Mouse (Mus musculus) heart, embryonic 15.5 days (tissue): ENCODE data around the gene Rnf41. TPM values are rescaled to one million over a fixed set of nuclear protein-coding genes. Genes with fewer than 3 reads are reported as not detected.

Source experiments
- ATAC-seq: fragments of 200-750 bp; cut with Nextera tagmentation; replicated peaks from 2 replicates; pipeline ENCODE4 v1.8.0; 2017; ENCODE audit warnings: low read depth, moderate TSS enrichment; ENCODE audit not compliant: insufficient number of reproducible peaks, insufficient read depth, low FRiP score
- H3K27ac ChIP-seq: fragments of 300-500 bp; sonication (generic); 2 replicates; pipeline ENCODE4 v1.5.1; 2015; ENCODE audit warnings: mild to moderate bottlenecking, inconsistent platforms
- H3K27me3 ChIP-seq: fragments of 300-500 bp; sonication (generic); 2 replicates; pipeline ENCODE4 v1.6.1; 2015; ENCODE audit warnings: inconsistent platforms
- H3K36me3 ChIP-seq: fragments of 300-500 bp; sonication (generic); 2 replicates; pipeline ENCODE4 v1.6.1; 2015; ENCODE audit warnings: mild to moderate bottlenecking, inconsistent platforms
- H3K4me1 ChIP-seq: fragments of 300-500 bp; sonication (generic); replicated peaks from 2 replicates; pipeline ENCODE4 v1.6.1; 2015; ENCODE audit warnings: inconsistent platforms
- H3K4me2 ChIP-seq: fragments of 300-500 bp; sonication (generic); 2 replicates; pipeline ENCODE4 v1.6.1; 2015; ENCODE audit warnings: inconsistent platforms, mild to moderate bottlenecking, moderate library complexity
- H3K4me3 ChIP-seq: fragments of 300-500 bp; sonication (generic); 2 replicates; pipeline ENCODE4 v1.5.1; 2015; ENCODE audit warnings: mild to moderate bottlenecking, inconsistent platforms
- H3K9ac ChIP-seq: fragments of 300-500 bp; sonication (generic); 2 replicates; pipeline ENCODE4 v1.6.1; 2015; ENCODE audit warnings: mild to moderate bottlenecking, inconsistent platforms
- H3K9me3 ChIP-seq: fragments of 300-500 bp; sonication (generic); replicated peaks from 2 replicates; pipeline ENCODE4 v1.6.1; 2016; ENCODE audit warnings: inconsistent platforms
- WGBS: fragments of 180-500 bp; shearing (Covaris S2); methylation state at CpG from one replicate; pipeline ENCODE4 v1.1.7; 2015; ENCODE audit warnings: mixed read lengths; 5-methylcytosine and 5-hydroxymethylcytosine counted together
- polyA plus RNA-seq: library from polyadenylated mRNA; unstranded; fragments of >200 nt; fragmentation: Nextera tagmentation; extraction: Ambion mirVana; gene quantifications from 2 replicates; pipeline ENCODE4 v1.2.1, GENCODE M21; 2015

Rnf41 gene
- polyA plus RNA-seq, 1 experiment from 2014 or later = 25.5 TPM

- no peaks in the 10 kb centered on the region for H3K27me3 ChIP-seq
- no peak for ATAC-seq
- no peaks in the 10 kb centered on the region for H3K4me1 ChIP-seq
- H3K4me2 ChIP-seq = no peak overlapping the region
- peaks cover 4% of the 10 kb centered on the region; the same call in 1 of the 2 replicates for H3K36me3 ChIP-seq
- H3K4me3 ChIP-seq = no peak overlapping the region
- H3K9ac ChIP-seq = no peak overlapping the region
- 57% methylated on average over 4 of the region's 4 CpGs for WGBS
- no peaks in the 10 kb centered on the region for H3K9me3 ChIP-seq
- no peak overlapping the region for H3K27ac ChIP-seq
These were observed 34.0 kb downstream of the Rnf41 start for GRCm38 (mm10) chr10:128445407-128445806.

DNA sequence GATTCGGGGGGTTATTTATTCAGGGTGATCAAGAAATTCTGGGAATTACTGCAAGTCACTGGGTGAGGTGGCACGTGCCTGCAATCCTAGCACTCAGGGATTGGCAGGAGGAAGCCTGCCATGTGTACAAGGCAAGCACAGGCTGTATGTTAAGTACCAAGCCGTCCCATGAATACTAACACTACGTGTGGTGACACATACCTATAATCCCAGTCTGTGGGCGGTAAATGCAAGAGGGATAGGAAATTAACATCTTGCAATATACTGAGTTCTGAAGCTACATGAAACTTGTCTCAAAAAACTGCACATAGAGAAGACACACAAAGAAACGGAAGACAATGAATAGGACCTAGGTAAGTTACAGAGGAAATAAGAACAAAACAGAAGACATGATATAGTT lies 39.6 kb downstream of the Rnf41 start:
- no peaks in the 10 kb centered on the region for H3K36me3 ChIP-seq
- H3K4me3 ChIP-seq = no peak overlapping the region
- no peaks in the 10 kb centered on the region for H3K27me3 ChIP-seq
- no peak overlapping the region for H3K27ac ChIP-seq
- H3K9me3 ChIP-seq = no peaks in the 10 kb centered on the region
- H3K4me2 ChIP-seq = no peak overlapping the region
- whole genome bisulfite sequencing = 69% methylated on average over 6 of the region's 6 CpGs
- H3K9ac ChIP-seq = no peak overlapping the region
- ATAC-seq = no peak
- peaks cover 3% of the 10 kb centered on the region for H3K4me1 ChIP-seq

DNA sequence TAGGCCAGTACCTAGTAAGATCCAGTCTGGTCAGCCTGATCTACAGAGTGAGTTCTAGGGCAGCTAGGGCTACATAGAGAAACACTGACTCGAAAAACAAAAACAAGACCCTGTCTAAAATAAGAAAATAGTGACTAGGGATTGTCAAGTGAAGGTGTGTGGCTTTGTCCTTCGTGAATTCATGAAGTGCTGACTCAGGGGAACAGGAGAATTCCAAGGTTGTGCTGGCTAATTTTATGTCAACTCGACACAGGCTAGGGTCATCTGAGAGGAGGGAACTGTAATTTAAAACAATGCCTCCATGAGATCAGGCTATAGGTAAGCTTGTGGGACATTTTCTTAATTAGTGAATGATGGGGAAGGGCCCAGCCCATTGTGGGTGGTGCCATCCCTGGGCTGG lies 43.0 kb downstream of the Rnf41 start:
- Histone ChIP-seq H3K4me1 (peaks cover 3% of the 10 kb centered on the region), H3K9ac (no peak overlapping the region)

GRCm38 (mm10) chr10:128455280-128455679 lies 43.8 kb downstream of the Rnf41 start:
- WGBS = 4% methylated on average over 6 of the region's 6 CpGs
- H3K4me3 ChIP-seq = no peak overlapping the region

More for the DNA sequence above, 43.0 kb downstream of the Rnf41 start:
- ATAC-seq = no peak
- no peak overlapping the region for H3K27ac ChIP-seq
- H3K4me3 ChIP-seq = no peak overlapping the region
- H3K9me3 ChIP-seq = no peaks in the 10 kb centered on the region
- WGBS = 68% methylated on average over 3 of the region's 3 CpGs
- no peak overlapping the region for H3K4me2 ChIP-seq
- H3K36me3 ChIP-seq = no peaks in the 10 kb centered on the region
- no peaks in the 10 kb centered on the region for H3K27me3 ChIP-seq

DNA sequence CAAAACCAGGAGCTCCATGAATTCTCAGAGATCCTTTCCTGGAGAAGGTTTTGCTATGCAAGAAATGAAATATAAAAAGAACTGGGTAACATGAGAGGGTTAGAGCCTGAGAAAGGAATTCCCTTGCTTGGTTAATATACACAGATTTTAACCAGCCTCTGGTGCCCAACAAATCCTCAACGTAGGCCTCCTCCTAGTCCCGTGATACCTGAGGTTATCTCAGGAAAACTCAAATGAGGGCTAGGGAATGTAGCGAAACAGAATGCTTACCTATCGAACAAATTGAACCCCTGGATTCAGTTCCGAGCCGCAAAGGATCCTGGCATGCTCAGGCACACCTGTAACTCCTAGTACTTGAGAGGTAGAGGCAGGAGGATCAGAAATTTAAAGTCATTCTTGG lies 46.2 kb downstream of the Rnf41 start:
- 79% methylated on average over 6 of the region's 6 CpGs for WGBS
- Histone ChIP-seq H3K9ac (no peak overlapping the region), H3K4me1 (peaks cover 15% of the 10 kb centered on the region), H3K4me2 (peak overlapping the region; percentile 81; the same call in 1 of the 2 replicates), H3K4me3 (no peak overlapping the region), H3K27ac (no peak overlapping the region), H3K9me3 (no peaks in the 10 kb centered on the region), H3K36me3 (peaks cover 9% of the 10 kb centered on the region), H3K27me3 (no peaks in the 10 kb centered on the region)
- ATAC-seq = no peak

More at GRCm38 (mm10) chr10:128455280-128455679, 43.8 kb downstream of the Rnf41 start:
- Histone ChIP-seq H3K4me1 (peaks cover 5% of the 10 kb centered on the region), H3K9ac (no peak overlapping the region), H3K27me3 (no peaks in the 10 kb centered on the region), H3K4me2 (peak overlapping the region; percentile 47), H3K27ac (no peak overlapping the region), H3K36me3 (no peaks in the 10 kb centered on the region), H3K9me3 (no peaks in the 10 kb centered on the region)
- ATAC-seq = no peak

DNA sequence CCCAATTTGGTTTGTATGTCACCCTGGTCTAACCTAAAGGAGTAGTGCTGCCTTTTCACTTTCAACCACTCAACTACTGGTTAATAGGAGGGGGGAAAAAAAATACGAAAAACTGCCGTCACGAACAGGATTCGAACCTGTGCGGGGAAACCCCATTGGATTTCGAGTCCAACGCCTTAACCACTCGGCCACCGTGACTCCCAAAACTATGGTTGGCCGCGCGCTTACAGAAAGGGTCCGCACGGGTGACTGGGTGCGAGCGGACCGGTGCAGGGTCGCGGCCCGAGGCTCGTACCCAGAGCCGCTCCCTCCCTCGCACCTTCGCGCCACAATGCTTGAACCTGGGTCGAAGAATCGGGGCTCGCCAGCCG lies 46.9 kb downstream of the Rnf41 start:
- Histone ChIP-seq H3K27me3 (no peaks in the 10 kb centered on the region), H3K9ac (peak overlapping the region; percentile 94), H3K36me3 (peaks cover 15% of the 10 kb centered on the region), H3K4me3 (peak overlapping the region; percentile 85), H3K9me3 (no peaks in the 10 kb centered on the region), H3K27ac (peak overlapping the region; percentile 98), H3K4me2 (peak overlapping the region; percentile 81), H3K4me1 (peaks cover 15% of the 10 kb centered on the region)
- peak; percentile 47 for ATAC-seq
- under 1% methylated on average over 29 of the region's 29 CpGs for WGBS

GRCm38 (mm10) chr10:128458719-128459408 lies 47.4 kb downstream of the Rnf41 start, which contains the start of gene Smarcc2:
Smarcc2 (plus strand) TSS chr10:128459248.
- peaks cover 20% of the 10 kb centered on the region for H3K36me3 ChIP-seq
- H3K9me3 ChIP-seq = no peaks in the 10 kb centered on the region
- peak within 1 kb of the TSS; percentile 85 for H3K4me3 ChIP-seq
- peak within 1 kb of the TSS; percentile 98 for H3K27ac ChIP-seq
- peak within 1 kb of the TSS; percentile 94 for H3K9ac ChIP-seq
- peaks cover 15% of the 10 kb centered on the region for H3K4me1 ChIP-seq
- H3K4me2 ChIP-seq = peak within 1 kb of the TSS; percentile 81
- under 1% methylated on average over 81 of the region's 86 CpGs for WGBS
- peak; percentile 80 for ATAC-seq
- H3K27me3 ChIP-seq = no peaks in the 10 kb centered on the region

DNA sequence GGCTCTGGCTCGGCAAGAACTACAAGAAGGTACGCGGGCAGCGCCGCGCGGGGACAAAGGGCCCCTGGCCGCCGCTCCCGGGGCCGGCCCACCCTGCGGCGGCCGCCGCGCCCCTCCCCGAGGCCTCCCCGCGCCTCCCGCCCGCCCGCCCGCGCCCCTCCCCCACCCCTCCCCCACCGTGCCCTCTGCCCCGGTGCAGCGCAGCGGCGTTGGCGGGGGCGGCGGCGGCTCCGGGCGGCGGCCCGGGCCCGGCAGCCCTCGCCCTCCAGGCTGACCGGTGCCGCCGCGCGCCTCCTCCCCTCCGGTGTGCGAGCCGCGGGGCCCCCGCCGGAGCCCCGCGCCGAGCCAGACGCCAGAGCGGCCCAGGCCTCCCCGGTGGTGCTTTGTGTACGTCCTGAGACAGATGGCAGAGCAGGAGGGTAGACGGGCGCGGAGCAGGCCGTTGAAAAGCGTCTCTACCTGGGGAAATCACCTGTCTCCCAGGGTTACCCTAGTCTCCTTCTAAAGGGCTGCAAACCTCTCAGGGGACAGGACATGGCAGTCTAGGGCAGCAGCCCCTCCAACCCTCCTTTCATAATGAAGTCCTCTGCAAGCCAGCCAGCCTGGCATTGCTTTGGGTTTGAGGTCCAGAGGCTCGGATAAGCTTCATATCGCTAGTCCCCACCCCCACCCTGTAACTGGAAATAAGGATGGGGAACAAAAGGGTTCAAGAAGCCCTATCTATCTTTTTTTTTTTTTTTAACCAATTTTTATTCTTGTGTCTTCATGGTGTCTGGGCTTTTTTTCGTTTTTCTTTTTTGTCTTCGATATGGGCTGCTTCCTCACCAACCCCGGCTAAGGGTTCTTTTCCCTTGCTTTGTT lies 48.2 kb downstream of the Rnf41 start:
- ATAC-seq = peak; percentile 69
- peak overlapping the region; percentile 94 for H3K9ac ChIP-seq
- peak overlapping the region; percentile 85 for H3K4me3 ChIP-seq
- no peaks in the 10 kb centered on the region for H3K27me3 ChIP-seq
- no peaks in the 10 kb centered on the region for H3K9me3 ChIP-seq
- H3K27ac ChIP-seq = peak overlapping the region; percentile 98
- H3K4me1 ChIP-seq = peaks cover 15% of the 10 kb centered on the region
- H3K36me3 ChIP-seq = peaks cover 28% of the 10 kb centered on the region
- WGBS = under 1% methylated on average over 41 of the region's 67 CpGs
- peak overlapping the region; percentile 81 for H3K4me2 ChIP-seq

- H3K27me3 ChIP-seq = no peaks in the 10 kb centered on the region
- no peaks in the 10 kb centered on the region for H3K9me3 ChIP-seq
- peak overlapping the region; percentile 98 for H3K27ac ChIP-seq
- 11% methylated on average over 5 of the region's 5 CpGs for WGBS
- ATAC-seq = no peak
- H3K36me3 ChIP-seq = peaks cover 34% of the 10 kb centered on the region
- peaks cover 12% of the 10 kb centered on the region for H3K4me1 ChIP-seq
- peak overlapping the region; percentile 85 for H3K4me3 ChIP-seq
- H3K9ac ChIP-seq = peak overlapping the region; percentile 94
- peak overlapping the region; percentile 81 for H3K4me2 ChIP-seq
These were observed 48.8 kb downstream of the Rnf41 start for GRCm38 (mm10) chr10:128460270-128460630.

DNA sequence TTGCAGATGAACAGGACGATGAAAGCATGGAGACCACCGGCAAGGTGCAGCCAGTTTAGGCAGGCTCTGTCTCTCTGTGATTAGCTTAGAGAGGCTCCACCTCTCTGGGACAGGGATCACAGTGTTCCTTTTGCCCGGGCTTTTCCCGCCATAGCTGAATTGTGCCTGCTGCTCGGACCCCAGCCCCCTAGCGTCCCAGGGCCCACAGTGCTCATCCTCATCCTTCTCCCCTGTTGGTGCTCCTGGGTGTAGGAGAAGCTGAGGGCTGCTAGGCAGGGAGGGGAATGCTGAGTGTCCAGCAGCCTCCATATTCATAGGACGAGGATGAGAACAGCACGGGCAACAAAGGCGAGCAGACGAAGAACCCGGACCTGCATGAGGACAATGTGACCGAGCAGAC lies 62.9 kb downstream of the Rnf41 start:
- Histone ChIP-seq H3K4me1 (no peaks in the 10 kb centered on the region), H3K9ac (no peak overlapping the region), H3K36me3 (peaks cover 81% of the 10 kb centered on the region), H3K4me2 (no peak overlapping the region), H3K27me3 (no peaks in the 10 kb centered on the region), H3K4me3 (no peak overlapping the region), H3K27ac (no peak overlapping the region), H3K9me3 (no peaks in the 10 kb centered on the region)
- WGBS = 85% methylated on average over 12 of the region's 12 CpGs
- no peak for ATAC-seq

DNA sequence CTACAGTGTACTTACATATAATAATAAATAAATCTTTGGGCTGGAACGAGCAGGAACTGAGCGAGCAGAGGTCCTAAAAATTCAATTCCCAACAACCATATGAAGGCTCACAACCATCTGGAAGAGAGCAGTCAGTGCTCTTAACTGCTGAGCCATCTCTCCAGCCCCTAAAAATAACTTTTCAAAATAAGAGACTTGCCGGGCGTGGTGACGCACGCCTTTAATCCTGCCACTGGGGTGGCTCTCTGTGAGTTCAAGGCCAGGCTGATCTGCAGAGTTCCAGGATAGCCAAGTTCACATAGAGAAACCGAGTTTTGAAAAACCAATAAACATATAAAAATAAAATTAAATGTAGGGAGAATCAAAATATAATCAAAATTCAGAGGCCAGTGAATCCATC lies 74.9 kb downstream of the Rnf41 start:
- no peak overlapping the region for H3K9ac ChIP-seq
- no peak for ATAC-seq
- no peaks in the 10 kb centered on the region for H3K27me3 ChIP-seq
- H3K36me3 ChIP-seq = peaks cover 87% of the 10 kb centered on the region
- 71% methylated on average over 7 of the region's 7 CpGs for WGBS
- no peak overlapping the region for H3K27ac ChIP-seq
- H3K4me2 ChIP-seq = no peak overlapping the region
- no peak overlapping the region for H3K4me3 ChIP-seq
- H3K9me3 ChIP-seq = no peaks in the 10 kb centered on the region
- peaks cover 25% of the 10 kb centered on the region for H3K4me1 ChIP-seq
